Mouse (Mus musculus): ENCODE results near the gene Cdpf1.
"Not testable (repeated sequence)": the region's sequence is repeated elsewhere in the genome, so short reads cannot be mapped to it uniquely, and the experiment has no call there.

The Cdpf1 gene

DNA sequence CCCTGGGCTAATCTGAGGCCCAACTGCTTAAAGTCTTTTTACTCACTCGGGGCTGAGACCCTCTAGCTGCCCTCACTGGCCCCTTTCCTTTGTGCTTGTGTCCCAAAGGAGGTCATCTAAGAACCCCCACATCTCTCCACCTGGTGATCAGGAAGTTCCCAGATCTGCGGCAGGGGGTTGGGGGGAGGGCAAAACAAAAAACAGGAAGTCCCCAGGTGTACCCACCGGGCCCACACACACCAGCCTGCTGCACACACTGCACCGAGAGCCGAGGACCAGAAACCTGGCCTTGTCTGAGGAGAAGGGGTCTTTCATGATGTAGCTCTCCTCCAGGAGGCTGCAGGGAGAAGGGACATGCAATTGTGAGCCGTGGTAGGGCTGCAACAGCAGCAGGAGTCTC is 3.5 kb downstream of the Cdpf1 start:
- no peak for DNase-seq (ENCODE audit: low spot score)

DNA sequence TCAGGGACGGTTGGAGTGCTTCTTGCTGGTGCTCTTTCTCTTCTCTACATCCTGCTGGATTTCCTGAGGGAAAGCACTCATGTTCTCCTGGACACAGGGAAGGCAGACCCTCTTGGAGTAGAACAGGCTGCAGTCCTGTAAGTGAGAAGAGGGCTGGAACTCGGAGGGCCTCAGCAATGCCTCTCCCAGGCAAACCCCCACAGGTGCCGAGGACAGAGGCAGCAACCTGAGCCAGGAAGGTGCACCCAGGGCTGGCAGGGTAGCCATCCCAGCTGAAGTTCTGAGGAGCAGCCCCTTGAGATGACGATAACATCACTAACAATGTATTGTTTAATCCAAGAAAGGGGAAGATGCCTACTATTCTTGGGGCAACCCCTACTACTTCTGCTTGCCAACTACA is 4.1 kb downstream of the Cdpf1 start:
- DNase-seq (ENCODE audit: low spot score), result no peak

DNA sequence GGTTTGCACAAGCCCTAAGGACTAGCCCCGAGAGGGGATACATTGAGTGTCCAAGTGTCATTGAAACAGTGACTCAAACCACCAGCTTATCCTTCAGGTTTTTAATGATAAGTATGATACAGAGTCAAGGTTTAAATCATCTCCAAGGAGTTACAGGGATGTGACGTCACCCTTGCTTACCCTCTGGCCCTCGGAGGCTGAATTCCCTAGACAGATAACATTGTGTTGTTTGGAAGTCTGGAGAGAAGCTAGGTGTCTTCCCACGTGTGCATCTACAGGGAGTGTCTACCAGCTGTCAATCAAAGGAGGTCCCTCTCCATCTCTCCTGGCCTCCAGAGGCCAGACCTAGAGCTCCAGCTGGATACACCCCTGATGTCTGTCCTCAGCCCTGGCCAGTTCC is 4.6 kb downstream of the Cdpf1 start:
- DNase-seq (ENCODE audit: low spot score), result no peak

DNA sequence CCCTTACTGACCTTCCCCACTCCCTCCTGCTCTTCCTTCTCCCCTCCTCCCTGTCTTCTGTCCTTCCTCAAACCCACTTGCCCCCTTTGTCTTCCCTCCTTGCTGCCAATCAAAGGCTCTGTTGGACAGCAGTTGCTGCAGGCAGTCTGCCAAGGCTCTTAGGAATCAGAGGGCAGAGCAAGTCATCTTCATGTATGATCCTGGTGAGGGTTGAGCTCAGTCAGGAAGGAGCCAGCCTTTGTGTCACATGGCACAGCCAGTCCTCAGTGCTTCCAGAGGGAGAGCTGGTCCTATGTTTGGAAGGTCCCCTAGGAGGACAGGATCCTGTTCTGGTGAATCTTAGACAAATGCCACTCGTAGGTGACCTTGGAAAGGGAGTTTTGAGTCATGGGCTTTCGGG is 8.6 kb downstream of the Cdpf1 start:
- DNase-seq (ENCODE audit: low spot score), result no peak

DNA sequence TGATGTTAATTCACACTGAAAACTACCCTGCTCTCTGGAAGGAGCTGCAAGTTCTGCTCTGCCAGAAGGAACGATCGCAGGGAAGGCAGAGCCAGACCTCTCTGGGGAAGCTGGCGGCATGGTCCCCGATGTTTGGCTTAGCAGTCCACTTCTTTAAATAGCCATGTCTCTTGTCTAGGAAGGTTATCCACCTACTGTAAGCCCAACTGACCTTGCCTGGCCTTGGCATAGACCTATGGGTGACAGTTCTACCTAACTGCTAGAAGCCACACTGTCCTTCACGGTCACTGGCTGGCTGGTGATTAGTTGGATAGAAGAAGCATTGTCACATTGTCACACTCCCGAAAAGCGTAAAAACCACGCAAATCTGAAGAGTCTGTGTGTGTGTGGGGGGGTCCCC is 12.8 kb downstream of the Cdpf1 start:
- no peak for DNase-seq (ENCODE audit: low spot score)

DNA sequence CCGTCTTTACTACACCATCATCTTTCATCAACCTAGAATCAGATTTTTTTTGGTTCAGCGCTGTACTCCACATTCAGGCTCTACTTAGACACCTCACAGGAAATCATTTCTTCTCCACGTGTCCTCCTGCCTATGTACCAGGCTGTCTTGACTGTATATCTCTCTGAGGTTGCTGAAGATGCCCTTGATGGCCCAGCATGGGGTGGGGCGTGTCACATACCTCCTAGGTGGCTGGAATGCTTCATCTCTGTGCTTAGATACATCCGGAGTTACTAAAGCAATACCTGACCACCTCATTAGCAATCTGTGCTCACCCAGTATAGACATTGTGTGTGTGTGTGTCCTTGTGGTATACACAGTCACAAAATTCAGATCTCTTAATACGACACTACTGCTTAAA is 16.0 kb downstream of the Cdpf1 start:
- no peak for DNase-seq (ENCODE audit: low spot score)

DNA sequence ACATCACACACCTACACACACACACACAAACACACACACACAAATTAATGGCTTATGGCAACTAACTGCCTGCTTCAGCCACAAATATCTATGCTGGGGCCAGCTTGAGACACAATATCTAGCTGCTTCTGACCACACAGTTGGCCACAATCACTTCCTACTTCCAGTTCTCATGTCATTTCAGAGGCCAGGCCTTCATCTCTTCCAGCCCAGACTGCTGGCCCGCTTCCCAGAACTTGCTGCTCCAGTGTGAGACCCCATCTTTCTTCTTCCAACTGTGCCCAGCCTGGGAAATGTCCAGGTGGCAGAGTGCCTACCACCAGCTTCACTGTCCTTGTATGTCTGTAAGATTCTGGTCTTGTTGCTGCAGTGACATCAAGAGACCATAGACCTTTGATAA is 18.7 kb downstream of the Cdpf1 start:
- DNase-seq (ENCODE audit: low spot score), result no peak

DNA sequence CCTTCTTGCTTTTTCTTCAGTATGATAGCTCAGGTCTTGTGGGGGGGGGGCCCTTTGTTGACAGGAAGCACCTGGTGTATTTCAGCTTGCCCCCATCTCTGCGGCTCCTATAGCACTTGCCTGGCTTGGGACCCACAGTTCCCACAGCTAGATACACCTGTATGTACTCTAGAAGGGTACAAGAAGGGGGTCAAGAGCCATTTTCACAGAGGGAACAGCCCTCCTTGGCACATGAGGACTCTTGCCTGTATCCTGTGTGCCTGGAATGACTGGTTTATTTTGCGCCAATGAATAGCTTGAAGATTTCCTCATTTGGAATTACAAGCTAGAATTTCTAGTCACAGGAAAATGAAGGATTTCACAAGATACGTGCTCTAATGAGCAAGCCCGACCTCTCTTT is 20.0 kb downstream of the Cdpf1 start:
- no peak for DNase-seq (ENCODE audit: low spot score)

DNA sequence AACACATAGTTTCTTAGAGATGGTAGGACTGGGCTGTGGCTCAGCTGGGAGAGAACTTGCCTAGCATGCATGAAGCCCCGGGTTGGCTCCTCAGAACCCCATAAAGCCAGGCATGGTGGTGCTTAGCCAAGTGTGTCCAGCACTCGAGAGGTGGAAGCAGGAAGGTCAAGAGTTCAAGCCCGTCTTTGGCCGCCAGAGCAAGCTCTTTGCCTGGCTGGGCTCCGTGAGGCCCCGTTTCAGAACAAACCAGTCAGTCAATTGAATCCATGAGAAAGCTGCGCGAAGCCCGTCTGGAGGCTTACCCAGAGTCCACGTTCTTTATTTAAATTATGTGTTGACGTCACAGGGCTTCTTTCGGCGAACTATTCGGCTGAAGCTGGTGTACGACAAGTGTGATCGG is 22.9 kb downstream of the Cdpf1 start:
- DNase-seq (ENCODE audit: low spot score), result no peak

DNA sequence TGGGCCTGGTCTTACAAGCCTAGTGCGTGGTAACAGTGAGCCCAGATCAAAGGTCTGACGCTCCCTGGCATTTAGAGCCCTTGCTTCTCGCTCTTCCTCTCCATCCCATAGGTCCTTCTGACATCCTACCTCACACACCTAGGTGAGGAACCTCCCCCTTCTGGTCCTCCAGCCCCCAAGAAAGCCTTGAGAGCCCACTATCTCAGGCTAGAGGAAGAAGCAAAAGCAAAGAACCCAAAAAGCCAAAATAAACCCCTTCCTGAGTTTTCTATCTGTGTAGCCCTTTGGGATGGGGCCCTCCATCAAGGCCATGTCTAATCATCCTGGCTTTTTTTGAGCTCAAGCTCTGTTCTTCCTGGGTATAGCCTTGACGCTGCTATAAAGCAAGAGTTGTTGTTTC is 23.4 kb downstream of the Cdpf1 start:
- DNase-seq (ENCODE audit: low spot score), result no peak

DNA sequence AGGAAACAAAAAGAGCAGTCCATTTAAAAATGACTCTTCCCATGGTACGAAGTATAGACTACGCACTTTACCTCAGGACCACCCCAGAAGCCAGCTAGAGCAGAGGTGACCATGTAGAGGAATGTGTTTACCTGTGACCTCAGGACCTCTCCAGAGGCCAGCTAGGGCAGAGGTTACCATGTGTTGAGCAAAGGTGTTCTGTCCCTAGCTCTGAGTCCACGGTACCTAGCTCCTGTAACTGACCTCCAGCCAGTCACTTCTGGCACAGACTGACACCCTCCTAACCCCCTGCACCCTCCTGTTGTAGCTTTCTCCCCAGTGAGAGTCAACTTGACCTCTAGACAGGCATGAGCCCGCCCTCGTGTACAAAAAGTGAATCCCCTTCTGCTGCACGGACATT is 24.0 kb downstream of the Cdpf1 start:
- DNase-seq (ENCODE audit: low spot score), result no peak

DNA sequence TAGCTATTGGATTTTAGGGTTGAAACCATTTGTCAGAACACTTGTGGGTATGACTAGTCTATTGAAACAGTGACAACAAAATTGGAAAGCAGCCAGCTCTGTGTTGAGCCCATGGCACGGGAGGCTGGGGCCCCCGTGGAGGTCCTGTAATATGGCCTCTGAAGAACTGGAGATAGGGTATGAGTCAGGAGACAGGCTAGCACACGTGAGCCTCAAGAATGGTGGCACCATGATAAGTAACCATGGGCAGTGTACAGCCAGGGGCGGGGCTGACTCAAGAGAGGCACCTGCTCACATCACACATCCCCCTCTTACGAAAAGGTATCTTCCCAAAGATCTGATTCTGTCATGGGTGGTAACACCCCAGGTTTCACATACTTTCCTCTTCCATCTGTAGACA is 24.8 kb downstream of the Cdpf1 start:
- DNase-seq (ENCODE audit: low spot score), result no peak

DNA sequence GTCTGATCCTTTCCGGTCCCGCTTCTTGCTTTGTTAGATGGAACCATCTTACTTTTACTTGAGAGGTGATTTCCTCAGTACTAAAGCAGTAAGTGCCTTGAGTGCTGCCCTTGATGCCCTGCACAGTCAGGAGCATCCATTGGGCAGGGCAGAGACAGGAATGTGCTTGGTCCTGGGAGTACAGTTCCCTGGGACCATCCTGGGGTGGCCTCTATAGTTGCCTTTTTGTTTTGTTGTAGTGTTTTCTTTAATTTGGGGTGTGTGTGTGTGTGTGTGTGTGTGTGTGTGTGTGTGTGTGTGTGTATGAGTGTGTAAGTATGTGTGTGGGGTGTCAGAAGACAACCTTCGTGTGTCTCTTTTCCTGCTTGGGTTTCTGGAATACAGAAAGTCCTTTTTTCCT is 27.2 kb downstream of the Cdpf1 start:
- no peak for DNase-seq (ENCODE audit: low spot score)

DNA sequence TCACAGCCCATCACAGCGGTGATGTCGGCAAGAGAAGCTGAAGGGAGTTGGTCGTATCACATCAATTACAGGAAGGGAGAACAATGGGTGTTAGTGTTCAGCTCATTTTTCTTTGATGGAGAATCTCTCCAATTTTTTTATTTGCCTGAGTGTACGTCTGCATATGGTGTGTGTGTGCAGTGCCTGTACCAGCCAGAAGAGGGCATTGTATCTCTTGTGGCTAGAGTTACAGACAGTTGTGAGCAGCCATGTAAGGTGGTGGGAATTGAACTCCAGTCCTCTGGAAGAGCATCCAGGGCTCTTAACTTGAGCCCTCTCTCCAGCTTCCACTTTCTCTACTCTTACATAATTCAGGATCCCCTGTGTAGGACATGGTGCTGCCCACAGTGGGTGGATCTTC is 28.4 kb downstream of the Cdpf1 start:
- DNase-seq (ENCODE audit: low spot score), result no peak

DNA sequence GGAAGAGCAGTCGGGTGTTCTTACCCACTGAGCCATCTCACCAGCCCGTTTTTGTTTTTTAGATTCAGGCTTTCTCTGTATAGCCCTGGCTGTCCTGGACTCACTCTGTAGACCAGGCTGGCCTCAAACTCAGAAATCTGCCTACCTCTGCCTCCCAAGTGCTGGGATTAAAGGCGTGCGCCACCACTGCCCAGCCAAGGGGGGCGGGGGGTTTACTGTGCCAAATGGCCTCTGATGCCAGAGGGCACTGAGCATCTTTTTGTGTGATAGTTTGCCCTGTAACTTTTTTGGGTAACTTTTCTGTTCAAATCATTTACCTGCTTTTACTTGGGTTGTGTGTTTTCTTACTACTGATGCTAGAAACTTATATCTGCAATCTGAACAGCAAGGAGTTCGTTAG is 32.6 kb downstream of the Cdpf1 start:
- not testable (repeated sequence) for DNase-seq (ENCODE audit: low spot score)

DNA sequence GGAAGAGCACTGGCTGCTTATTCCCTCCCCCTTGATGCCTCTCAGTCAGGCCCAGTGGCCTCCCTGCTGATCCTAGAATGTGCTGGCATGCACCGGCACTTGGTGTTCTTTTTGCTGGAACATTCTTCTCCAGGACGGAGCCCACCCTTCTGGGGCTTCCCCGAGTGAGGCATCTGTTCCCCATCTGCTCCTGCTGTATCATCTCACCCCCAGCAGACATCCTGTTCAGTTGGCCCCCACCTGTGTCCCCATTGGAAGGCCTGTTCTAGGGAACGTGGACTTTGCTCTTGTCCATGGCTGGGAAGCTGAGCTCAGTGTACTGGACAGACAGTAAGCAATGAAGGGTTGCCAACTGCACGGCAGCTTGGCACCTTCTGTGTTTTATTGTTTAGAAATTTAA is 34.7 kb downstream of the Cdpf1 start:
- peak; percentile 60 for DNase-seq (ENCODE audit: low spot score)

DNA sequence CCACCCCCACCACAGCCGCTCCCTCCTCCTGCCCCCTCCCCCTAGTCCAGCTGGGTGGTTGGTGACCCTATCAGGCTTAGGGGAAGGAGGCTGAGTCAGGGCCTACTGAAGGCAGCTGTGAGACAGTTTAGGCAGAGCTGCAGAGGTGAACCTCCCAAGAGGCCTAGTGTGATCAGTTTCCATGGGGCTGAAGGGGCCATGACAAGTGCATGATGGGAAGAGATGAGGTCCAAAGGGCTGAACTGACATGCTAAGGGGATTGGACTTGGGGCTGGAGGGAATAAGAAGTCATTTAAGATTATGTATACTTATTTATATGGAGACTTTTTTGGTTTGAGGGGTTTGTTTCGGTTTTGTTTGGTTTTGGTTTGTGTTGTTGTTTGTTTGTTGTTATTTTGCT is 35.3 kb downstream of the Cdpf1 start:
- peak; percentile 37 for DNase-seq (ENCODE audit: low spot score)

DNA sequence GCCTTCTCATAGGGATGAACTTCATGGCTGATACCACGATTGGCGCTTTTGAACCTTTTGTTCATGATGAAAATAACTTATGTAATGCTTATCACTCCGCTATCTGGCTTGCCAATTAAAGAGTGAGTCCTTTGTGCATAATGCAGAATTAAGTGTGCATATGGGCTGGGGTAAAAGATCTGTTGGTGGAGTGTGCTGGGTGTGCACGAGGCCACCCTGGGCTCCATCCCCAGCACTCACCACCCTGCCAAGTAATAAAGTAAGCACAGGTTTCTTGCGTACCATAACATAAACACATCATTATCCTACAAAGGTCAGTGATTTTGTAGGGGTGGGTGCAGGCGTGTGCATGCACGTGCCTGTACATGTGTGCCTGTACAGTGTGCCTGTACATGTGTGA is 36.5 kb downstream of the Cdpf1 start:
- DNase-seq (ENCODE audit: low spot score), result peak; percentile 19

DNA sequence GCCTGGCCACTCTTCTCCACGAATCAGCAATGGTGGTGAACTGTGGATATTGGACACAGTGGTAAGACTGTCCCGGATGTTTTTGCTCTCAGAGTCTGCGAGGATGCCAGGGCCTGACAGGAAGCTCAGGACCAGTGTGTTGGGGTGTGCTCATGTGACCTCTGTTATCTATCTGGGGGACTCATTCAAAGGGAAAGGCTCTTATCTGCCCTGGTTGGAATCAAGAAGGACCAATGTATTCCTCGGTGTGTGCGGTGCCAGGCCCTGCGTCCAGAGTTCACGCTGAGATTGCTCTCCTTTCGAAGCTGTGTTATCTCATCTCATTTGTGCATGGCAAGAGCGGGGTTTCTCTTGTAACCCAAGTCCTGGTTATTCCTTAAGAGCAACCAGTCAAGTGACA is 37.1 kb downstream of the Cdpf1 start:
- no peak for DNase-seq (ENCODE audit: low spot score)

DNA sequence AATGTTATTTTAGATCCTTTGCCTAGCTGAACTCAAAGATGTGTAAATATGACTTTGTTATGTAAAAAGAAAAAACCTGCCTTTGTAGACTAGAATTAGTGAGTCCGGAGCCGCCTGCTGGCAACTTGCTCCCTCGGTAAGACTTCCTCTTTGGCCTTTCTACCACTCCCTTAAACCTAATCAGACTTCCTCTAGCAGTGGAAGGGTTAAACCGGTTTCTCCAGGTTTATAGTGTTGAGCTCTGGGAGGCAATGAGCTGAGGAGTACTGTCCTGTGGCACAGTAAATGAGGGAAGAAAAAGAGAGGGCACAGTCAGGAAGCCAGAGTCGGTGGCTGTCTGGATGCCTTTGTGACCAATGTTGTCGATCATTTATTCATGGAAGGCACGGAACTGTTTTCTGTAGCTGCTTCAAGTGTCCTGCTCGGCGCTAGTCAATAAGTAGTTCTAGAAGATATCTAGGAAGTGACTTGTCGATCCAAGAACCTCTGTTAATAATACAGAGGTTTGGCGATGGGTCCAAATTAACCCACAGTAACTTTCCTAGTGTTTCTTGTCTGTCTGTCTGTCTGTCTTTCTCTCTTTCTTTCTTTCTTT is 39.3 kb downstream of the Cdpf1 start:
- no peak for DNase-seq (ENCODE audit: low spot score)

DNA sequence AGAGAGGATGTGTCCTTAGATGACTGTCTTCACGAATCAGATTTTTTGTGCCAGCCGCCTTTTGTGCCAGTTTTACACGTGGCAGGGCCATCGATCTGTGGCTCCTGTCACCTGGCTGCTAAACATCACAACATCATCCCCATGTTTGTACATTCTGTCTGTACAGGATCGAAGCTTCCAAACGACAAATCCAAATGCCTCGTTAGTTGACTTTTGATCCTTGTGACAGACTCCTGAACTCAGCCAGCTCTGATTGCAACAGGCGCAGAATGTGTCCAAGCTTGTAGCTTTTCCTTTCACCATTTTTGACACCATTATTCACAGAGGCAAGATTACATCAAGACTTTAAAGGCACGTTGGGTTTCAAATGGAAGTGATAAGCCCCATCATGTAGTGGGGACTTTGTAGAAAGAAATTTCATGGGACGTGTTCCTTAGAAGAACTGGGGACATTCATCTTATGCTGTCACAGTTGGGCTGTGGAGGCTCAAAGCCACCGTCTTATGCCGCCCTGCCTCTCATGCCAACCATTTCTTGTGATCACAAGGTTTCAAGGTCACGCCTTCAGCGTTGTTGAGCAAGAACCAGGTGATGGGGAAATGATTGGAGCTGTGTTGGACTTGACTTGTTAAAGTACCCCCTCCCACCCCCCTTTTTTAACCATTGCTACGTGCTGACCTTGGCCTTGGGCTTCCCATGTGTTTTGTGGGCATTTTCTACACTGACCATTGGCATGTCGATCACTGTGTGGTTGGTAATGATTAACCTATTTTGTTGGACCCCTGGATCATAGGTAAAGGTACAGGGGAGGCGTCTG is 40.0 kb downstream of the Cdpf1 start:
- DNase-seq (ENCODE audit: low spot score), result no peak

DNA sequence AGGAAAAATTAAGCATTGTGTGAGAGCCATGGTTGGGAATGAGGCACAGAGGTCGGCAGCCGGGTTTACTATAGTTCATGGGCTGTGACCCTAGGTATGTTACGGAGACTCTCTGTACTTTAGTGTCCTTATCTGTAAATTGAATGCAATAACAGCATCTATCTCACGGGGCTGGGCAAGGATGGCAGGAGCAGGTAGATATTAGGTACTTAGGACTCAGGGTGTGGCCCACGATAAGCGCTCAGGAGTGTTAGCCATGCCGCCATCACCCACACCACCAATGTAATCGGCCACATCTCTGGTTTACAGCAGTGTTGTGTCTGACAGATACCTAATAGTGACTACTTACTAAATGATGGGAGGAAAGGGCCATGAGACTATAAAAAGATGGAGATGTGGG is 42.5 kb downstream of the Cdpf1 start:
- DNase-seq (ENCODE audit: low spot score), result no peak

DNA sequence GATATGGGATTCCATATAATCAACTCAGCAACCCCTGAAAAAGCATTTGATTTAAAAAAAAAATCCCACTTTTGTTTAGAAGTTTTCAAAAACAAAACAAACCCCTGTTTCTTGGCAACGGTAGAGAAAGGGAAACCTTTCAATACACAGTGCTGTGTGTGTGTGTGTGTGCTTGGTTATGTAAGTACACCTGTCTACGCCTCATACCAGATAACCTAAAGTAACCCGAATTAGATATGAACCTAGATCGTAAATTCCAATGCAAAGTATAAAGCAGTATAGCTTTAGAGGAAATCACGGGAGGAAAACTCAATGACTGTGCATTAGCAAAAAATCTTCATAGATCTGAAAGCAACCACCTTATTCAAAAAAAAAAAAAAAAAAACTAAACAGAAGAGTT is 44.8 kb downstream of the Cdpf1 start:
- DNase-seq (ENCODE audit: low spot score), result no peak

DNA sequence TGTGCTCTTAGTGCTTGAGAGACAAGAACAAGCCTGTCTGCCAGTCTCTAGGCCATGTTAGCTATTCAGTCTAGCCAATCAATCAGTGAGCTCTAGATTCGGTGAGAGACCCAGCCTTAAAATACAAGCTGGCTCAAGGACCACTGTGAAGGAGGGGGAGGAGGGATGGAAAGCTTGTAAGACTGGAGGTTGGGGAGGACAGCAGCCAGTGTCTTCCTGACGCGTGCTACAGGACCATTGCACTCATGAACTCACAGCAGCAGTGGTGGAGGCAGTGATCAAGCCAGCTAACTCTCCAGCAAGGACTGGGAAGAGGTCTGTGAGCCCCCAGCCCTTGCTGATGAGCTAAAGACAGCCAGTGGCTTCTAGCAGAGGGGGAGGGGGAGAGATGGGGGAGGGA is 46.5 kb downstream of the Cdpf1 start:
- DNase-seq (ENCODE audit: low spot score), result no peak

Data from testis, postnatal 10 days (tissue).